Mouse (Mus musculus): ENCODE measurements at regions not wholly inside any gene's neighbourhood (a gene's known extent, or its start where the extent isn't known, plus 50 kb on each side); places are given as distances from the start of the nearest gene placed in this dataset.

- no peak for DNase-seq
Observed at GRCm38 (mm10) chr2:166264756-166265155, 109.3 kb upstream of the Sulf2 start.

DNA sequence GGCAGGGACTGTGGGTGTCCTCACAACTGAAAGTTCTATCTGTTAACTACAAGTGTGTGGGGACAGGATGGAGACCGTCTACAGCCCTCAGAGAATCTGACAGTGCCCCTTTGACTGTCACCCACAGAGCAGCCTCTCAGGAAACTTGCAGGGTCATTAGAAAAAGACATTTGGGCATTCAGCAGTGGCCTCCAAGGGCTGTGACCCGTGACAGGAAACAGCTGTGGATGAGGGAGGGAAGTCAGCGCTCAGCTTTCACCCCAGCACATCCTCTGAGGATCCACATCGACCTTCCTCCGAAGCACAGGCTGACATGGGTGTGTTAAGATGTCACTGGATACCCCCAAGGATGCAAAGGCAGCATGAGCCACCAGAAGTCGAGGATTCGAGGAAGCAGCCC is 106.3 kb upstream of the Sulf2 start:
- DNase-seq, result no peak

- no peak for DNase-seq
Observed at GRCm38 (mm10) chr2:166261065-166261464, 105.6 kb upstream of the Sulf2 start.

DNA sequence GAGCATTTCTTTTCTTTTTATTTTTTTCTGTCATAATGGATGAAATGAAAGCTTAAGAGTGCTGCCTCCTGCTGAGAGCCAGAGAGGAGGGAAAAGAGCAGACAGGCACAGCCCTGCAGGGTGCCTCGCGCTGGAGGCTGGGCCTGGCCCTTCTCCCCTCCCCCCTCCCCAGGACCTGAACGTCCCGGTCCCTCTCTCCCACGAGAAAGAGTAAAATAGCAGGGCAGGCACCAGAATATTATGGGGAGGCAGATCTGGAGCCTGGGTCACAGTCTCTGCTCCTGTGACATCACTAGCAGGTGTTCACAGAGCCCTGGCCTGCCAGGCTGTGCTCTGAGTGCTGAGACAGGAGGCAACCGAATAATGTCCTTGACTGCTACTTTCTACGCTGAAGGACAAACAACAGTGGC is 103.3 kb upstream of the Sulf2 start:
- DNase-seq, result no peak

- no peak for DNase-seq
Observed at GRCm38 (mm10) chr2:166257666-166258065, 102.2 kb upstream of the Sulf2 start.

DNA sequence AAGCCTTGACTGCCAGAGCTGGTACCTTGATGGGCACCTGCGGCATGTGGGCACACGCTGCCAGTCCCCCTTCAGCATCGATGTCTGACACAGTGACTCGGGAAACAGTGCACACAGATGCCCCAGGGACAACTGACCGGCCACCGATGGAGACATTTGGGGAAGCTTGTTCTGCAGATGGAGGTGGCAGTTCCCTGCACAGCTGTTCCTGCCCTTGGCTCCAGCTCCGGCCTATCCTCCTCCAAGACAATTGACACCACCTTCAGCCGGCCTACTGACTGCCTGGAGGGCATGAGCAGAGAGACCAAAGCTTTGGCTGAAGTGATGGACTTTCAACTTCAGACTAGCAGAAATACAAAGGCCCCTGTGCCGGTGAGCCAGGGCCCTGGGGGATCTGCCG is 100.7 kb upstream of the Sulf2 start:
- no peak for DNase-seq

DNA sequence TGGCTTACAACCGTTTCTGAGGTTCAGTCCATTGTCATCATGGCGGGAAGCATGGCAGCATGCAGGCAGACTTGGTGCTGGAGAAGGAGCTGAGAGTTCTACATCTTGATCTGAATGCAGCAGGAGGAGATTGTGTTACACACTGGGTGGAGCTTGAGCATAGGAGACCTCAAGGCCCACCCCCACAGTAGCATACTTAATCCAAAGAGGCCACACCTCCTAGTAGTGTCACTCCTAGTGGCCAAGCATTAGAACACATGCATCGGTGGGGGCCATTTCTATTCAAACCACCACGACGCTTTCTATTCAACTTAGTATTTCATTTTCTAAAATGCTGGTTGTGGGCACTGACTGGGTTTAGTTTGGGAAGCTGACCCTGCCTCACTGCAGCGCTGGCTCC is 99.1 kb upstream of the Sulf2 start:
- DNase-seq, result no peak

DNA sequence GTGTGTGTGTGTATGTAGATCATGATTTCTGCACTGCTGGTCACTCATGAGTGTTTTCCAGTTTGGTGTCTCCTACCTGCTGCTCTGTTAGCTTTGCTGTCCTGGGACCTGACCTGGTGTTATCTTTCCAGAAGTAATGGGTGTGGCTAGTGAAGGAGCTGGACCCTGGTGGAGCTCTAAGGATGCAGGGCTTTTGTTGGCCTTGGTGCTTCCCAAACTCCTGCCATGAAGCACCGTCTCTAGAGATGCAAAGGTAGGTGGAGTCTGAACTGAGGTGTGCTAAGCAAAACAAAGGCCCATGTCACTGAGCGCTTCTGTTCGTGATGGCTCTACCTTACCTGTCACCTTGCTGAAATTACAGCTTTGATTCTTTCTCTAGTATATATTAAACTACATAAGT is 96.6 kb upstream of the Sulf2 start:
- no peak for DNase-seq

DNA sequence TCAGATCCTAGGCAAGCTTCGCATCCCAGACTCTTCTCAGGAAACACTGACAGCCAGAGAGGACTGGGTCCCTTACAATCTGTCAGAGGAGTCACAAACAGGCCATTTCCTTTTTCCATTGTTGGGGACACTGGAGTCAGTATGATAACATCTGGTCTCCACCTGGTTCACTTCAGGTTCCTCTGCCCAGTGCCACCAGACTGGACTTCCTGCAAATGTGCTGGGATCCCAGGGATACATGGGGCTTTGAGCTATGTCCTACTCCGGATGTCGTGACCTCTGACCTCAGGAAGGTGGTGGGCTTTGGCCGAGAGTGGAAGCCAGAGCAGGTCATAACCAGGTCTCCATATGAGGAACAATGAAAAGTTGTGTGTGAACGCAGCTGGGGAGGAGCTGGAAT is 96.0 kb upstream of the Sulf2 start:
- no peak for DNase-seq

DNA sequence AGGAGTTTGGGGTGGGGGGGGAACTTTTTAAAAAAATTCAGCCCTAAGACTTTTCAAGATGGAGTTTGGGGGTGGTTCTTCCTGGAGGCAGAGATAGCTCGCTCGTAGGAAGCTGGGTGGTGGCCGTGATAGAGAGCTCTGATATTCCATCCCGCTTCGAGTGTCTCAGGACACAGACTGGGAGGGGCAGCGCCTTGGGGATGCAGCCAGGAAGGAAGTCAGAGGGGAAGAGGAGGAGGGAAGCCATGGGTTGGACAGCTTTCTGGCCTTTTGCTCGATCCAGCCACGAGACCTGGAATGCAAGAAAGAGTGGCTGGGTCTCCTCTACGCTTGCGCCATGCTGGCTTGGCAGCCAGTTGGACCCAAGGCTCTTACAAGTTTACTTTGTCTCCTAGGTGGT is 95.1 kb upstream of the Sulf2 start:
- no peak for DNase-seq

DNA sequence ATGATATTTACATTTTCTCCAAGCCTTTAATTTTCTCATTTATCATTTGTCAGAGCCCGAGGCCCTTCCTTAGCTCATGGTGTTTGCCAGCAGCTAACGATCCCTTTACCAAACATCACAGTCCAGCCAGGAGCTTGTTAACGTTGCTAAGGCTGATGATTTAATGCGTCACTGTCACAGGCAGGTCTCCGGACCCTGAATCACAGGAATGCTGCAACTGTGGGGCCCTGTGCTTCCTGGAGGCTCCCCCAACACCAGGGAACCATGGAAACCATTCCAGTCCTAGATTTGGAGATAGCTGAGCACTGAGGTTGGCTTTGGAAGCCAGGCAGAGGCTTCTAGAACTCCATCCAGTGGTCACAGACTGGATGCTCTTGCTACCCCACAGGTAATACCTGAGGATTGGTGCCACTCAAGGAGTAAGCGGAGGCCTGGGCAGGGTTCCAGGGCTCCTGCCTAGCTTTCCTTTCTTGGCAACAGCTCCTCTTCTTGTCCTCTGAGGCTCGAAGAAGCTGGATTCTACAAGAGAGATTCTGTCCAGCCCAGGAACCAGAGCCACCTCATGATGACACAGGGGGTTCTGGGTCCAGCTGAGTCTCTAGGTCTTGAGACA is 94.0 kb upstream of the Sulf2 start:
- peak; percentile 20 to 26 for DNase-seq

GRCm38 (mm10) chr2:166246401-166247189 is 91.1 kb upstream of the Sulf2 start:
- DNase-seq, result no peak

GRCm38 (mm10) chr2:166245219-166245618 is 89.8 kb upstream of the Sulf2 start:
- peak; percentile 24 to 25 for DNase-seq

DNA sequence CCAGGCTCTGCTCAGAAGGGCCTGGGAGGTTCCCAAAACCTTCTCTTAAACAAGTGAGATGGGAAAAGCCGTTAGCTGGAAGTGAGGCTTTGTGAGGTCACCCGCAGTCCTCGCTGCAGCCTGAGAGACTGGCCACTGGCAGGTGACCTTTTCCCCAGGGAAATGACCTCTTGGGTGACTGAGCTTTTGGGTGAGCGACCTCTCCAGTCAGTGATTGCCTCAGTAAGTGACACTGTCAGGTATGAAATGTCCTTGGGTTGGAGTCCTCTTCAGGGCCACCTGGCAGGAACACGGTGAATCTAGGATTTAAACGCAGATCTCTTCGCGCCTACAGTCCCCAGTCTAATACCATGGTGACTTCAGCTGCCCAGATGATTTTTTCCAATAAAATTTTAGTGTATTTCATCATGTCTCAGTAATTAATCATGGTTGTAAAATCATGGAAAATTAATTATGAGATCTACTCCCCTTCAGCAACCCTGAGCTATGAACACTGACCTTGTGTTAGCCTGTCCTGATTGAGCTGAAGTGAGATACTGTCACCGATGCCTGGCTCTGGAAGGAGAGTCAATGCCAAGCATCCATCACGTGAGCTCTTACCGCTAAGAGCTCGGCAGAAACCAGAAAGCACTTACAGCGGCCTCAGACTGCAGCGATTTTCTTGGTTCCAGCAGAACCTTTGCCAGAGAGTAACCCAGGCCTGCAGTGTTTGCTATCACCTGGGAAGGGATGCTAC is 87.5 kb upstream of the Sulf2 start:
- no peak for DNase-seq

DNA sequence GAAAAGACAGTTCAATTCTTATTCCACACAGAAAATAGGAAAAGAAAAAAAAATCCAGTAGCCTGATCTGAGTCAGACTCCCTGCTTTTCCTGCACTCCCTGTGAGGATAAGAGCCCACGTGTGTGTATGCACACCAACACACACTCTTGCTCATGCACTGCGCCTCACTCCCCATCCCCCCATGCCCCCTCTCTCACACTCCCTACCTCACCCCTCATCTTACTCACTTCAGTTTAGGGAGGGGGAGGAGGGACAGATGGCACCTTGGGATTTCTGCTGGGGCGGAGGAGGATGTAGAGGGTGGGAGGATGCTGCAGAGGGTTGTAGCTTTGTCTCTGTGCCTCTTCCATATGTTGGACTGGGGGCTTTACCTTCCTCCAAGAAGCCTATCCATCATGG is 85.8 kb upstream of the Sulf2 start:
- DNase-seq, result no peak

DNA sequence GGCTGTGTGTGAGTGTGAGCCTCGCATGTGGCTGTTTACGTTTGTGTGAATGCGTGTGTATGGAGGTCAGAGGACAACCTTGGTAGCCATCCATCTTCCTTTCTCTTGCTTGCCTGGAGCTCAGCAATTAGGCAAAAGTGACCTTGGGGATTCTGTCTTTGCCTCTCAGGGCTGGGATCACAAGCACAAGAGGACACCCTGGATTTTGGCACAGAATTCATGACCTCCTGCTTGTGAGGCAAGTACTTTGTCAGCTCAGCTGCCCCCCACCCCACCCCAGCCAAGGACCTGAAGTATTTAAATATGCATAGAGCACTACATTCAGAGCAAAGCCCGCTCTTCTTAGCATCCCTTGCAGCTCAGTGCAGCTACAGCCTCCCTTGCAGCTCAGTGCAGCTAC is 84.6 kb upstream of the Sulf2 start:
- DNase-seq, result no peak

DNA sequence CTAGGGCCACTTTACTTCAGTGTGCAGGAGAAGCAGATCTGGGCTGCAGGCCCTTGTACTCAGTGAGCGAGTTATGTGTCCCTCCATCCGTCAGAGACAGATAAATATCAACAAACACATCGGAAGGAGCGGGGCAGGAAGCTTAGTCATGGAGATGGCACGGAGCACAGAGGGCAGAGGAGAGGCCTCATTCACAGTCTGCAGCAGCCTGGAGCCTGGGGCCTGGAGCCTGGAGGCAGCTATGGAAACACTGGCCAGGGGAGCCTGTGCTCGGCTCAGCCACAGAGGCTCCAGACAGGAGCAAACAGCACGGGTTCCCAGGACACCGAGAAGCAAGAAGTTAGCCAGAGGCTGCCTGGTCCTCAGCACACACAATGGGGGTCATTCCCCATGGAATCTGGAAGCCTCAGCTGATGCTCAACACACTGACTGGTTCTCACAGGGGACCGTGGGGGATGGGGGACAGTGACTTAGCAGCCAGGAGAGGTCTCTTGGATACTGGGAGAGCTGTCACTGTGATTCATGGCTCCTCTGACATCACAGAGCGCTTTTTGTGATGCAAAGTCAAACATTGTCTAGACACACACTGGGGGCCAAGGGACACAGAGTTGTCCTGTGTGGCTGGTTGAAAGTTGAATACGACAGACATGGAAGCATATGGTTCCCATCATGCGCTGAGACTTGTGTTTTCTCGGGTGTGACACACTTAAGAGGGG is 82.2 kb upstream of the Sulf2 start:
- DNase-seq, result no peak

- DNase-seq, result no peak
Observed at GRCm38 (mm10) chr2:166236102-166236501, 80.6 kb upstream of the Sulf2 start.

- no peak for DNase-seq
Observed at GRCm38 (mm10) chr2:166234579-166235212, 79.2 kb upstream of the Sulf2 start.

GRCm38 (mm10) chr2:166233246-166233645 is 77.8 kb upstream of the Sulf2 start:
- no peak for DNase-seq

GRCm38 (mm10) chr2:166232376-166232775 is 76.9 kb upstream of the Sulf2 start:
- DNase-seq, result no peak

DNA sequence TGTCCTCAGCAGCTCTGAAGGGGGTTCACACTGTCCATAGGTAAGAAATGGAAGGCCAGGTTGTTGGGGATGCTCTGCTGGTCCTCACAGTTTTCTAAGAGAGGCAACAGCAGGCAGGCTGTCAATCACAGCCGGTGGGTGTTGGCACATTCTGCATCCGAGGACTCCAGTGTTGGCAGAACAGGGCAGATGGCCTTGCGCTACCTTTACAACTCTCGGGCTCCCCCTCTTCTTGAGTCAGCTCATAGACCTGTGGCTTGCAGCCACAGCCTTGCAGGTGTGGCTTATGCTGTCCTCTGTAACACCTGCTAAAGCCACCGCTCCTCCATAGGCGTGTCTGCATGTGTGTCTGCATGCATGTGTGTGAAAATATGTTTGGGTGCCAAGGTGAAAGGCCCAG is 75.2 kb upstream of the Sulf2 start:
- no peak for DNase-seq

DNA sequence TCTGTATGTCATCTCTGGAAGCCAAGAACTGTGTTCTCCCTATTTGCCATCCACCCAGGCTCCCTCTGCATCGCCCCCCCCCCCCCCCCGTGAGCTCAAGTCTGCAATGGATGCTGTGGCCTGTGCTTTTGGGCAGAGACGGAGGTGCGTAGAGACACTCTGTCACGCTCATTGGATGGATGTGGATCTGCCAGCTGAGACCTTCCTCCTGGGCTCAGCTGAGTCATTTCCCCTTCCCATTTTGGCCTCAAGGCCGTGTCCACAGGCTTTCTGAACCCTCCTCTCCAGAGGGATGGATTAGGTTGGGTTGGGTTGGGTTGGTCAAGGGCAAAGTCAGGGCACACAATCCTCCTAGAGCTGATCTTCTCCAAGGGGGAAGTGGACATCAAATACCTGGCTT is 72.9 kb upstream of the Sulf2 start:
- DNase-seq, result no peak

All from cerebellum, postnatal 14 days (tissue).